Mouse (Mus musculus) liver, embryonic 12.5 days (tissue): ENCODE results near the gene Dnaic2. TPM values are rescaled to one million over a fixed set of nuclear protein-coding genes. Genes with fewer than 3 reads are reported as not detected.

Experiments used
- ATAC-seq: fragments of 200-750 bp; cut with Nextera tagmentation; 2 replicates; pipeline ENCODE4 v1.8.0; 2017; ENCODE audit warnings: moderate number of reproducible peaks, mild to moderate bottlenecking, moderate library complexity
- H3K27ac ChIP-seq: fragments of 300-500 bp; sonication (generic); 2 replicates; pipeline ENCODE4 v1.5.1; 2016; ENCODE audit warnings: mild to moderate bottlenecking
- H3K27me3 ChIP-seq: fragments of 300-500 bp; sonication (generic); replicated peaks from 2 replicates; pipeline ENCODE4 v1.6.1; 2016; ENCODE audit warnings: mild to moderate bottlenecking, moderate library complexity
- H3K36me3 ChIP-seq: fragments of 300-500 bp; sonication (generic); 2 replicates; pipeline ENCODE4 v1.6.1; 2016; ENCODE audit warnings: mild to moderate bottlenecking, moderate library complexity
- H3K4me1 ChIP-seq: fragments of 300-500 bp; sonication (generic); 2 replicates; pipeline ENCODE4 v1.6.1; 2016
- H3K4me2 ChIP-seq: fragments of 300-500 bp; sonication (generic); 2 replicates; pipeline ENCODE4 v1.6.1; 2016; ENCODE audit warnings: mild to moderate bottlenecking, moderate library complexity
- H3K4me3 ChIP-seq: fragments of 300-500 bp; sonication (generic); 2 replicates; pipeline ENCODE4 v1.5.1; 2016; ENCODE audit warnings: mild to moderate bottlenecking, moderate library complexity
- H3K9ac ChIP-seq: fragments of 300-500 bp; sonication (generic); 2 replicates; pipeline ENCODE4 v1.6.1; 2016; ENCODE audit warnings: mild to moderate bottlenecking, moderate library complexity
- H3K9me3 ChIP-seq: fragments of 300-500 bp; sonication (generic); replicated peaks from 2 replicates; pipeline ENCODE4 v1.6.1; 2016; ENCODE audit warnings: mild to moderate bottlenecking, moderate library complexity
- WGBS: fragments of 180-500 bp; shearing (Covaris S2); methylation state at CpG from one replicate; pipeline ENCODE4 v1.1.7; 2016; ENCODE audit not compliant: insufficient replicate concordance; 5-methylcytosine and 5-hydroxymethylcytosine counted together
- polyA plus RNA-seq: library from polyadenylated mRNA; unstranded; fragments of >200 nt; fragmentation: Nextera tagmentation; extraction: Ambion mirVana; gene quantifications from 2 replicates; pipeline ENCODE4 v1.2.1, GENCODE M21; 2016

Gene Dnaic2
- polyA plus RNA-seq = 0.05 TPM in 1 of 2 replicates, not detected in the other

DNA sequence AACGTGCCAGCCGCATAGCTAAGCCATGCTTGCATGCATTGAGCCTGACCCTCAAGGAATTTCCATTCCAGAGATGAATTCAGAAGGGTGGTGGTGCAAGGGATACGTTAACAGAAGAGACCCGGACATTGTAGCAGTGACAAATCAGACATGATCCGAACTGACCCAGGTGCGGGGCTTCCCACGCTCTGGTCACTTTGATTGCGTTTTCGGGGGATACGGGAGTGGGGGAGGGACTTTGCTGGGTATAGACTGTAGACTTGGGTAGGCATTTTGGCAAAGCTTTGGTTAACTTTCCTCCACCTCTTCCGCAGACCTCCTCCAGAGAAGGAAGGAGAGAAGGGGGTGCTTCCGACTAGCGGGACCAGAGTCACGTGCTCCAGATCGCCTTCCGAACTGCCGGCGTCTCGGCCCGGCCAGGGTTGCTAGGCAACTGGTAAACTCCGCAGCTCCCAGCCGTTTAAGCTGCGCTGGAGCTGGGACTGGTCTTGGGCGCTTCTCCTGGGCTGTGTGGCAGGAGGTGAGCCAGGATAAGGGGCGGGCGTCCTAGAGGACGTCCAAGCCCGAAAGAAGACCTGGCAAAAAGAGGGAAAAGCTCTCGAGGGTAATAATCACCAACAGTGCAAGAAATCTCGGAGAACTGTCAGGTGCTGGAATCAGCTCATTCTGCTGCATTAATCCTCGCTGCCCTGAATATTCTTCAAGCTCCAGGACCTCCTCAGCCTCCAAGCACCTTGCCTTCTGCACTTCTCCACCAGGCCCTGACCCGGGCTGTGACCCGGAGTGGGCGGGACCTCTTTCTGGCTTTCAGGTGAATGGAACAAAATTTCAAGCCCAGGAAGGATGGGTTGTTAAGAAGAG lies at the start of gene Dnaic2:
Dnaic2 (plus strand) TSS at position 444 of the 861 bp plus-strand sequence.
- Histone ChIP-seq H3K36me3 (no peaks in the 10 kb centered on the region), H3K4me1 (no peaks in the 10 kb centered on the region; the same call in 1 of the 2 replicates), H3K9me3 (no peaks in the 10 kb centered on the region), H3K27ac (no peak within 1 kb of the TSS), H3K9ac (0 out of 2 replicates have a peak within 1 kb of the TSS, but pooled peaks have one; percentile 15), H3K27me3 (peaks cover 41% of the 10 kb centered on the region), H3K4me2 (peak within 1 kb of the TSS; percentile 55), H3K4me3 (peak within 1 kb of the TSS; percentile 32)
- 11% methylated on average over 34 of the region's 34 CpGs for WGBS
- ATAC-seq = no peak

DNA sequence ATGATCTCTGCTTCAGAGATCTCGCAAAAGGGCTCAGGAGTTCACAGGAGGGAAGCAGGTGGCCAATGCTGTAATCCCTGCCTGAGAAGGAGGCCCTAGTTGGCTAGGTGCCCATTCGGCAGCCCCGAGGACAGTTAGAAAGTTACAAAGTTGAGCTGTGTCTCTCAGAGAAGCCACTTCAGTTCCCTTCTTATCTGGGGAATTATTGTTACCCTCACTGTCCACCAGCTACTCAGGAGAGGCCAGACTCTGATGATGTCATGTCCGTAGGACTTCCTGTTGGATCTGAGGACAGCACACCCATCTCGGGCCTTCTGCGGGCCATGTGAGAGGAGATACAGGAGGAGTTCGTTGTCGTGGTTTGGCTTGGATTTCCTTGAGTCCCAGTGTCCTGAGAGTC lies 47.6 kb upstream of the Dnaic2 start:
- Histone ChIP-seq H3K27me3 (peaks cover 22% of the 10 kb centered on the region), H3K4me2 (no peak overlapping the region), H3K4me3 (no peak overlapping the region), H3K36me3 (no peaks in the 10 kb centered on the region), H3K9ac (no peak overlapping the region), H3K4me1 (peaks cover 72% of the 10 kb centered on the region), H3K9me3 (no peaks in the 10 kb centered on the region), H3K27ac (peak overlapping the region; percentile 31; the same call in 1 of the 2 replicates)
- no peak for ATAC-seq
- 27% methylated on average over 8 of the region's 8 CpGs for WGBS

DNA sequence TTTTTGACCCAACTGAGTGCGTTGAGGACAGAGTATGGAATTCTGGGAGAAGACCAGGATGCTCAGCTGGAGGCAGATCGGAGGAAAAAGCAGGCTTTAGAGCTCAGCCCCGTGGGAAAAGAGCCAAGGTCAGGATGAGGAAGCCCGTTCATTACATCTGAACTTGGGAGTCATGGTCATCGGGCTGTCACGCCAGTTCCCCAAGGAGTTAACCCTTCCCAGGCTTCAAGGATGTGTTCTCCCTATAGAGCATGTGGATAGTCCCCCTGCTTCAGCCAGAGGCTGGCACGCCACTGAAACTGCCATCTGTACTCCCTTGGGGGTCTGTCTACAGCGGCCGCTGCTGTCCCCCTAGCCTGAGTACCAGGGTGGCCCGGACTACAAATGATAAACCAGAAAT lies 46.9 kb upstream of the Dnaic2 start:
- Histone ChIP-seq H3K4me2 (no peak overlapping the region), H3K36me3 (no peaks in the 10 kb centered on the region), H3K4me3 (no peak overlapping the region), H3K9me3 (no peaks in the 10 kb centered on the region), H3K27ac (0 out of 2 replicates have a peak overlapping the region, but pooled peaks have one; percentile 10), H3K9ac (no peak overlapping the region), H3K27me3 (peaks cover 22% of the 10 kb centered on the region), H3K4me1 (peaks cover 75% of the 10 kb centered on the region)
- 53% methylated on average over 10 of the region's 10 CpGs for WGBS
- no peak for ATAC-seq

DNA sequence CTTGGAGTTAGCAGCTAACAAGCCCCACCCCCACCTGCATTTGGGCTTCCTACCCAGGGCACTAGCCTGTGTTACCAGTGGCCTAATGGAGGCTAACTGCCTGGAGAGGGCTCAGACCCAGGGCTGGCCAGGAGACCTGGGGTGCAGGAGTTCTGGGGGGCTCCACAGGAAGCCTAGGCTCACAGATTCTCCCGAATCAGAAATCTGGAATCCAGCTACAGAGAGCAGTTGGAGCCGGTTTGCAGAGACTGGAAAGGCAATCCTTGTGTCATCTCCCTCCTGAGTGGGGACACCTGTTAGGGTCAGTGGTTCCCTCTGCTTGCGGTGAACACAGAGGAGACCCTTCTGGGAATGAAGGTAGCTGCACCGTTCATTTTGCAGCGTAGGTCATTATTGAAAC lies 46.2 kb upstream of the Dnaic2 start:
- H3K4me2 ChIP-seq = no peak overlapping the region
- H3K4me1 ChIP-seq = peaks cover 72% of the 10 kb centered on the region
- 70% methylated on average over 5 of the region's 5 CpGs for WGBS
- no peak overlapping the region for H3K27ac ChIP-seq
- ATAC-seq = no peak
- no peaks in the 10 kb centered on the region for H3K9me3 ChIP-seq
- H3K9ac ChIP-seq = no peak overlapping the region
- peaks cover 15% of the 10 kb centered on the region for H3K27me3 ChIP-seq
- no peaks in the 10 kb centered on the region for H3K36me3 ChIP-seq
- H3K4me3 ChIP-seq = no peak overlapping the region

DNA sequence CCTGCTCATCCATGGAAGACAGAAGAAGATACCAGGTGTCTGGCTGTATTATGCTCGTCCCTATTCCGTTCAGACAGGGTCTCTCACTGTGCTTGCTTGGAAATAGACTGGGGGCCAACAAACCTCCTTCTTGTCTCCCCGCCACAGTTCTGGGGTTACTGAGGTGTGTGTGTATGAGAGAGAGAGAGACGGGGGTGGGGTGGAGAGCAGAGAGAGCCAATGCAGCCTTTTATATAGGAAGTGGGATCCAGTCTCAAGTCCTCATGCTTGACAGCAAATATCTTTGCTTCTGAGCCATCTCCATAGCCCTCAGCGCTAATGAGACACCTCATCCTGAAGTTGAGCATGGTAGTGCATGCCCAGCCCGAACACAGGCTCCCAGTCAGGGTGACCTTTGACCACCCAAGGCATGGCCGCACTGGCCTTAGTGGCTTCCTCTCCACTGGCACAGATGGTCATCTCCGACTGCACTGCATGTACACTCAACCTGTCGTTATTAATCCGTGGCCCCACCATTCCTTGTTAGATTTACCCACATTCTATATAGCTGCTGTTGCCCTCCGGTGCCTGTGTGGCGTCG lies 44.8 kb upstream of the Dnaic2 start:
- ATAC-seq = no peak
- 84% methylated on average over 13 of the region's 13 CpGs for WGBS
- Histone ChIP-seq H3K4me3 (no peak overlapping the region), H3K27me3 (peaks cover 2% of the 10 kb centered on the region; the same call in 1 of the 2 replicates), H3K4me2 (no peak overlapping the region), H3K27ac (no peak overlapping the region), H3K9ac (no peak overlapping the region), H3K9me3 (no peaks in the 10 kb centered on the region), H3K36me3 (no peaks in the 10 kb centered on the region), H3K4me1 (peaks cover 61% of the 10 kb centered on the region)

DNA sequence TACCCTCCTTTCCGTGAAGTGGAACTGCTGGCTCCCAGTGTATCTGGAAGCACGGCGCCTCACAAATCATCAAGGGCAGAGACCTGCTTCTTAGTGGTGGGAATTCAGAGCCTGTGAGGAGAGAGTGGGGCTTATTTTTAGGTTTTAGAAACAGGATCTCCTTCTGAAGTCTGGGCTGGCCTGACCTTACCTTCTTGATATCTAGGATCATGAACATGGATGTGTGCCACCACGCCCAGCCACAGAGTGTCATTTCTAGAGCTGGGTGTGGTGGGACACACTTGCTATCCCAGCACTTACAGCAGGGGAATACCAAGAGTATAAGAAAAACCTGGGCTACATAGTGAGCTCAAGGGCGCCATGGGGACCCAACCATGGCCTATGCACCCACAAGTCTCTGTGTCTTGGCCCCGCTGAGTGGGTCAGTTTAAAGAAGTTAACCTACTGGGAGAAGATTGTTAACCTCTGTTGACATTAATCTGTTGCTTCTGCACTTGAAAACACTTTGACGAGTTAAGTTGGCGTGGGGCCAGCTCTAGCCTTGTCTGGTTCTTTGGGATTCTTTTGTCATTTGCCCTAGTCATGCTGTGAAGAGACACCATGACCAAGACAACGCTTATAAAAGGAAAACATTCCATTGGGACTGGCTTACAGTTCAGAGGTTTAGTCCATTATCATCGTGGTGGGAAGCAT lies 44.0 kb upstream of the Dnaic2 start:
- ATAC-seq = no peak
- Histone ChIP-seq H3K27me3 (no peaks in the 10 kb centered on the region), H3K4me2 (no peak overlapping the region), H3K4me3 (no peak overlapping the region), H3K4me1 (peaks cover 59% of the 10 kb centered on the region), H3K36me3 (no peaks in the 10 kb centered on the region), H3K9me3 (no peaks in the 10 kb centered on the region), H3K9ac (no peak overlapping the region), H3K27ac (no peak overlapping the region)
- WGBS = 82% methylated on average over 10 of the region's 10 CpGs

DNA sequence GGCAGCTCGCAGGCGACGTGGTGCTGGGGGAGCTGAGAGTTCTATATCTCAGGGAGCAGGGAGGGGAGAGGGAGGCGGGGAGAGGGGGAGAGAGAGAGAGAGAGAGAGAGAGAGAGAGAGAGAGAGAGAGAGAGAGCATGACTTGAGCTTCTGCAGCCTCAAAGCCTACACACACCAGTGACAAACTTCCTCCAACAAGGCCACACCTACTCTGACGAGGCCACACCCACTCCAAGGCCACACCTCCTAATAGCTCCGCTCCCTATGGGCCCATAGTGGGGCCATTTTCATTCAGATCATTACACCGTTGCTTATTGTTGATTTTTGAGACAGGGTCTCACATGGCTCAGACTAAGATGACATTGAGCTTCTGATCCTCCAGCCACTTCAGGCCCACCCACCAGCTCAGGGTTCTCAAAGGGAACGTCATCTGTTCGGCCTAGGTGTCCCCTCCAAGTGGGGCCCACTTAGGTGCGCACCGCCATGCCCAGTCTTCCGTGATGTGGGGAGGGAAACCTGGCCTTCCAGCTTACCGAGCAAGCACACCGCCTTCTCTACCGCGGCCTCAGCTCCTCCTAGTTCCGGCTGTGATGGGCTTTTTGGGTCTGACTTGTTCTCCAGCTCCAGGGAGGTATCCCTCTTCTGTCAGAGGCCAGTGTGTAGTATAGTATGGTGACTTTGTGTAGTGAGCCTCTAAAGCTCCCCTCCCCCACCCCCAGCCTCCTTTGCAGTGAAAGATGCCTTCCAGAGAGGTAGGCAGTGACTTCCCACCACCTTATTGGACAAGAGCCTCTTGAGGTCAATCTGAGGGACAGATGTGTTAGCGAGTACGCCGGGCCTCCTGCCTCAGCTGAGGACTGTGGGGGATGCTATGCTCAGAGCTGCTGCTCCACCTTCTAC lies 43.2 kb upstream of the Dnaic2 start:
- Histone ChIP-seq H3K9me3 (no peaks in the 10 kb centered on the region), H3K9ac (no peak overlapping the region), H3K36me3 (no peaks in the 10 kb centered on the region), H3K4me1 (peaks cover 59% of the 10 kb centered on the region), H3K27me3 (no peaks in the 10 kb centered on the region), H3K4me2 (no peak overlapping the region), H3K4me3 (no peak overlapping the region), H3K27ac (0 out of 2 replicates have a peak overlapping the region, but pooled peaks have one; percentile 14)
- ATAC-seq = peak; percentile 37; the same call in 1 of the 2 replicates
- 50% methylated on average over 20 of the region's 20 CpGs for WGBS

DNA sequence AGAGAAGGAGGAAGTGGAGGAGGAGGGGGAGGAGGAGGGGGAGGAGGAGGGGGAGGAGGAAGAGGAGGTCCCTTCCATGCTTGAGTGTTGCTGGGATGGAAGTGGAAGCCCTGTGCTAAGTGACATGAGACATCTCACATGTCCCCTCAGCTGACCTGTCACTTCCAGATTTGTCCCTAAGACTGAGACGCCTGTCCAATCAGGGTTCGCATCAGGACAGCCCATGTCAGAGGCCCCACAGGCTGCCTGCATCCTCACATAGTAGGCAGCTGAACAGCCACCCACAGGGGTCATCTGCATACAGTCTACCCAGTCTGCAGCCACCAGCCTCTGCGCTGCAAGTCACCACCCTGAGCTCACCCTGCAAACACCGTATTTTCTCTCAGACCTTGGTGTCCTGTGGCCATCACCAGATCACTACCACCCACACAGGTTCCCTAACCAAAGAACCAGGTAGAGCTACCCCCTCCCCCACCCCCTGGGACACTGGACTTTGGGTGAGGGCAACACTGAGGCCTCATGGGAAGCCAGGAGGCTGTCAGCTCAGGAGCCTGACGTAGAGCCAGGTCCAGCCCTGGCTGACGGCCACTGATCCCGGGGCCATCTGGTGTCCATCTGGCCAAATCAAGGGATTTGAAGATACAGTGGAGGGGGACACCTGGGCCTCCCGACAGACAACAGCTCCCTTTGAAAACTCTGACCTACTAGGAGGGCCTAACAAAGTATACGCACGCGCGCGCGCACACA lies 42.4 kb upstream of the Dnaic2 start:
- Histone ChIP-seq H3K4me3 (no peak overlapping the region), H3K9me3 (no peaks in the 10 kb centered on the region), H3K27me3 (no peaks in the 10 kb centered on the region), H3K4me1 (peaks cover 53% of the 10 kb centered on the region), H3K27ac (peak overlapping the region; percentile 36; the same call in 1 of the 2 replicates), H3K36me3 (no peaks in the 10 kb centered on the region; the same call in 1 of the 2 replicates), H3K4me2 (no peak overlapping the region), H3K9ac (no peak overlapping the region)
- peak; percentile 38 for ATAC-seq
- WGBS = 72% methylated on average over 14 of the region's 14 CpGs

DNA sequence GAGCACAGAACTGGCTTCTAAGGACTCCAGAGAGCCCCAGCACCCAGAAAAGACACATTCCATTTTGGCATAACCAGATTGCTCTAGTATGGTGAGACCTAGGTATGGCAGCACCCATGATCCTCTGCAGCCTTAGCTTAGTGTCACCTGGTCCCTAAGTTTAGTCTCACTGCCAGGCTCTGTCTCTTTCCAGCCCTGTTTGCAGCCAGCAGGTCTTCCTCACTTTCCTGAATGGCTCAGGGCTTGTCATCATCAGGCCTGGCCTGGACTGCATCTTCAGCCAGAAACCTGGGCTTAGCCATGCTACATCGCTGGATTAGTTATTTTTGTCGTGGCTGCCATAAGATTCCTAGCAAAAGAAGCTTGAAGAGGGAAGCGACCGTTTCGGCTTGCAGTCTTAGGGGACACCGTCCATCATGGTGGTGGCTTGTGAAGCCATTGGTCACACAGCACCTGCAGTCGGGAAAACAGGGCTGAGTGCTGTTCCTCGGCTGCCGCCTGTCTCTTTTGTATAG lies 41.6 kb upstream of the Dnaic2 start:
- WGBS = 56% methylated on average over 9 of the region's 9 CpGs
- no peak overlapping the region for H3K27ac ChIP-seq
- H3K4me1 ChIP-seq = peaks cover 45% of the 10 kb centered on the region
- H3K36me3 ChIP-seq = peaks cover 7% of the 10 kb centered on the region; the same call in 1 of the 2 replicates
- no peak overlapping the region for H3K9ac ChIP-seq
- no peaks in the 10 kb centered on the region for H3K9me3 ChIP-seq
- H3K4me3 ChIP-seq = no peak overlapping the region
- no peaks in the 10 kb centered on the region for H3K27me3 ChIP-seq
- no peak overlapping the region for H3K4me2 ChIP-seq
- ATAC-seq = no peak

DNA sequence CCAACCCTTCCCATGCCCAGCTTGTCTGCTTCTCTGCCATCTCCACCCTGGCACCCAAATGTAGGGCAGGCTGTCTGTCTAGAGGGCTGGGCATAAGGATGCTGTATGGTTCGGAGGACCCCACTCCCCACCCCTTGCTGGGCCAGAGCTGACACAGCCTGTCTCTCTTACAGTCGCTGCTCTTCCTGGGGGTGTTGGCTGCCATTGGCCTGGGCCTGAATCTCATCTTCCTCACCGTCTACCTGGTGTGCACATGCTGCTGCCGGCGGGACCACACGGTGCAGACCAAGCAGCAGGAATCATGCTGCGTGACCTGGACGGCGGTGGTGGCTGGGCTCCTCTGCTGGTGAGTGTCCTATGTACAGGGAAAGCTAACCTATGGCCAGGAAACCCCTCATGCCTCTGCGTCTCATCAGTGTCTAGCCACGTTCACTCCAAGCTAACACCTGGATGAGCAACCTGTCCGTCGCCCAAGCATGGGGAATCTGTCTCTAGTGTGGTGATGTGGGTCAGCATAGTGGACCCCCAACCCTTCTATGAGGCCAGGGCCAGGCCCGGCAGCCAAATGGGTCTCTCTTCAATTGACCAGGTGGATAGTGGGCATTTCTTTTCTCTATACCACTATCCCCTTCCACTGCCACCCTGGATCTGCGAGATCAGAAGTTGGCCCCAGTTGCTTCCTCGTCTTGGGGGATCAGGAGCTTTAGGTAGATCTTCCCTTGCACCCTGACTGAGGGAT lies 40.8 kb upstream of the Dnaic2 start:
- no peak for ATAC-seq
- H3K4me3 ChIP-seq = no peak overlapping the region
- no peaks in the 10 kb centered on the region for H3K9me3 ChIP-seq
- 77% methylated on average over 16 of the region's 16 CpGs for WGBS
- no peak overlapping the region for H3K4me2 ChIP-seq
- peaks cover 7% of the 10 kb centered on the region; the same call in 1 of the 2 replicates for H3K36me3 ChIP-seq
- no peak overlapping the region for H3K9ac ChIP-seq
- no peak overlapping the region for H3K27ac ChIP-seq
- no peaks in the 10 kb centered on the region for H3K27me3 ChIP-seq
- peaks cover 39% of the 10 kb centered on the region for H3K4me1 ChIP-seq
